Mouse (Mus musculus) regulatory T cell (primary cell): Measurements from ENCODE around the gene Camta1.
"Not testable (repeated sequence)": the region's sequence is repeated elsewhere in the genome, so short reads cannot be mapped to it uniquely, and the experiment has no call there.

Source experiments
- in situ Hi-C: fragments of 300-600 bp; cut with MboI, MseI; formaldehyde crosslinking; loops from one replicate; pipeline ENCODE4 v1.15.1; 2025; ENCODE audit warnings: high pct_unique_total_duplicates

The Camta1 gene

DNA sequence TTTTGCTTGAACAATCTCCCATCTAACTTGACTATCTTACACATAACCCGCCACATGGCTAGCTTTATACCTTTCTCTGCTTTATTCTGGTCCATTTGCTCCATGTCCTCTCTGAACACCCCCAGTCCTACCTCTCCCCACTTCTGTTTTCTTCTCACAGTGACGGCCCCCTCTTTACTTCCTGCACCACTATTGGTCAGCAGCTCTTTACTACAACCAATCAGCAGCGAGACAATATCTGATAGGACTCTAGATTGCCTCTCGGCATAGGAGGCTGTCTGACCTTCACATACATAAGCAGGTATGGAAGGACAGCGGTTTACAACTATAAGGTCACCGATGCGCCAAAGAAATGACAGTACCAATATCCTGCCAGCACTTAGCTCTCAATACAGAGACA, 825.2 kb downstream of the Camta1 start:
- in situ Hi-C loops = no loop called here

DNA sequence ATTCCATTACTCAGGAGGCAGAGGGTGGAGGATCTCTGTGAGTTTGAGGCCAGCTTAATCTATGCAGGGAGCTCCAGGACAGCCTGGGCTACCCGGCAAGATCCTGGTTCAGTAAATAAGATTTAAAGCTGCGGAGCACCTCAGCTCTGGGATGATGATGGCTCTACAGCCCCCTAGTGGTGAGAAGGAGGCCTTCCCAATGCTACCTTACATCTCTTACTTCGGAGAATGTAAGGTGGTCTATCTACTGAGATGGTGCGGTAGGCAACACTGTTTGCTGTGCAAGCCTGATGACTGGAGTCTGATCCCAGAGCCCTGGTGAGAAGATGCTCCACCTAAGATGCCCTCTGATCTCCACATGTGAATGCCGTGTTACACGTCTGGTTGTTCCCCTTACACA, 834.7 kb downstream of the Camta1 start:
- in situ Hi-C loops = no loop called here

DNA sequence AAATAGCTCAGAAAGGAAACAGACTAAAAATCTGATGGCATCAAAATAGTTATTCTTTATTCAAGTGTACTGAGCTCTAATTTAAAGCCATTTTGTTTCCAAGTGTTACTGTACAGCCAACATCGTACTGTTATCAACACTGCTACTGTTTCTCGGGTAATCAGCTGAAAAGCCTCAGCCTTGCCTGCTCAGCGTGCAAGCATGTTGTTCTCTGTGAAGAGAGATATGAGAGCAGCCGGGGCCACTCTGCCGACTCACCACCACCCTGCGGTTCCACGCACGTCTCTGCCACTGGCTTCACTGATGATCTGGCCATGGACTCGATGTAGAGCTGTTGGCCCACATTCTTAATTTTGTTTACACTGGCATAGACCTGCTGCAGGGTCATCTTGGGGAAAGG, 837.5 kb downstream of the Camta1 start:
- in situ Hi-C loops = no loop called here

DNA sequence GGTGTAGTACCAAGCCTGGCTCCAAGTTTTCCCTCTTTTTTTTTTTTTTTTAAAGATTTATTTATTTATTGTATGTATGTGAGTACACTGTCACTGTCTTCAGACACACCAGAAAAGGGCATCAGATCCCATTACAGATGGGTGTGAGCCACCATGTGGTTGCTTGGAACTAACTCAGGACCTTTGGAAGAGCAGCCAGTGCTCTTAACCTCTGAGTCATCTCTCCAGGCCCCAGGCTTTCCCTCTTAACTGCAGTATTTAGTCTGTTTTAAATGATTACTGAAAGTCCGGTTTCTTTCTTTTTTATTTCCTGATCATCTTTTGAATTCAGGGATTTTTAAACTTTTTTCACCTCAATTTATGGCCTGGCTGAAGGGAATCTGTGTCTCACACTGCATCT, 844.3 kb downstream of the Camta1 start:
- in situ Hi-C loops = not testable (repeated sequence)

DNA sequence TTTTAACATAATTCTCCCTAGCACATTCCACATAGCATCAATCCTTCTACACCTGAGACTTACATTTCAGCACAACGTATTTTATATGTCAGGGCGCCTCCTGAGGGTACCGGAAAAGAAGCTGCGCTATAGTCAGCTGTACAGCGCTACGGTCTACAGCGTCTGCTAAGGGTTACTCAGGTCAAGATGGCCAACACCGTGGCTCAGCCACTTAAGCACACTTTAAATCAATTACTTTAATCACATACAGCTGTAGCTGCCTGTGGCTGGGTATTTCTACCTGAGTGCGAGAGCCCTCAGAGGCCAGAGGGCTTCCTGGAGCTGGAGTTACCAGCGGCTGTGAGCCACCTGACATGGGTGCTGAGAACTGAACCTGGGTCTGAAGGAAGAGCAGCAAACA, 845.7 kb downstream of the Camta1 start:
- in situ Hi-C loops = no loop called here

DNA sequence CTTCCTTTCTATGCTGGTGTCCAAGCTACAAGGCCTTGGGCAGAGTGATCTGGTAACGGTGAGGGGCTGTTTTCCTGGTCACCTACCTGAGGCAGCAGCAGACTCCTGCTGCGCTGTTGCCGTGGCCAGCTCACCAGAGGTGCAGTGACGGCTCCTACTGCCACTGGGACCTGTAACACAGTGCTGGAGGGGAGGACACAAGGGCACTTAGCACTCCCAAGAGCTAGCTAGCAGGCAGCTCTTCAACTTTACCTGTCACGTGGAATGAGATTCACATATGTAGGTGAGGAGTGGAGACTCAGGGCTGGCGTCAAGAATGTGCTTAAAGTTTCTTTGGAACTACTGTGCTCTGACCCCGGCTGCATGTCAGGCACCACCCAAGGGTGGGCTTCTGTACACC, 851.4 kb downstream of the Camta1 start:
- in situ Hi-C loops = no loop called here

DNA sequence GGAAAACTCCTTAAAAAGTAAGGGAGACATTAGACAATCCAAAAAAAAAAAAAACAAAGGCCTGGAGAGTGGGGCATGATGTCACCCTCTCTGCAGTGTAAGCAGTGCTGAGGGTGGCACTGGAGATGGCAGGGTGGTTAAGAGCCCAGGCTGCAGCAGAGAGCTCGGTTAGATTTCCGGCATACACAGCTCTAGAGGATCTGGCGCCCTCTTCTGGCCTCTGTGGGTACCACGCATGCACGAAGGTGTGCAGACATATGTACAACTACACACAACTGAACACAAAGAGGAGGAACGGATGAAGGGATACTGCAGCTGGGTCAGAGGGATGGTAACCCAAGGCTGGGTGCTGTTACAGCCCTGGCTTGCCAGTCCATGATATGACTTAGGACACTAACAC, 854.7 kb downstream of the Camta1 start:
- in situ Hi-C loops = no loop called here

DNA sequence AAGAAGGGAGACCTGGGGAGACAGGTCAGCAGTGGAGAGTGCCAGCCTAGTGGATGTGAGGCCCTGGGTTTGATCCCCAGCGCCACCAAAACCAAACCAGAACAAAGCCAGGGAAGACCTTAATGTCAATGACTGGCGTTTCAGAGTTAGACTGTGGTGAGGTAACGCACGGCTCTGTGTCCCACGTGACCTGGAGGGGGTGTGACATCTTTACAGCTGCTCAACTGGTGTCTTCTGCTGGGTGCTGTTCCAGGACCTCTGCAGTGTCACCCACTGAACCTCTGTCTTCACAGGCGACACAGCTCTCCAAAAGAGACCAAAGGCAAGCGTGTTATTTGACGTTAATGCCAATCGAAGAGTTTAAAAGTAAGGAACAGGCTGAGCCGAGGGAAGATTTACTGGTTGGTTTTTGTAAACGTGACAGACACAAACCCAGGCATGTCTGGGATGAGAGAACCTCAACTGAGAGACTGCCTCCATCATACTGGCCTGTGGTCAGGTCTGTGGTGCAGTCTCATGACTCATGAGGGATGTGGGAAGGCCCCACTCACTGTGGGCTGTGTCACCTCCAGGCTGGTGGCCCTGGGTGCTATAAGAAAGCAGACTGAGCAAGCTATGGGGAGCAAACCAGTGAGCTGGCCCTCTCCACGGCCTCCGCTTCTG, 855.9 kb downstream of the Camta1 start:
- in situ Hi-C loops = no loop called here

DNA sequence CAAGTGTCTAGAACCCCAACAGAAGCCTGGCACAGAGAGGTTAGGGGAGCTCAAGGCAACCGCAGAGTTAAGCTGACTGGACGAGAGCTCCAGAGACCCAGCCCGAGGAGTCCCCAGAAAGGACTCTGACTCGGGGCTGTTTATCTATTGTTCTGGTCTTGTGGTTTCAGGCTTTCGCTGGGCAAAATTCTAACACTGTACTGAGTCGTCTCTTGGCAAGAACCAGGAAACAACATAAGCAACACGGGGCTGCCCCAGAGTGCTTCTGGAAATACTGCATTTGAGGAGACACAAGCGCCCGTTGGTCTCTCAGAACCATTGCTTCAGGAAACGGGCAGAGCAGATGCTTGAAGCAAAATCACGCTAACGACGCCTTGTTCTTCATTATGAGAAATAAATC, 860.3 kb downstream of the Camta1 start:
- in situ Hi-C loops = no loop called here

DNA sequence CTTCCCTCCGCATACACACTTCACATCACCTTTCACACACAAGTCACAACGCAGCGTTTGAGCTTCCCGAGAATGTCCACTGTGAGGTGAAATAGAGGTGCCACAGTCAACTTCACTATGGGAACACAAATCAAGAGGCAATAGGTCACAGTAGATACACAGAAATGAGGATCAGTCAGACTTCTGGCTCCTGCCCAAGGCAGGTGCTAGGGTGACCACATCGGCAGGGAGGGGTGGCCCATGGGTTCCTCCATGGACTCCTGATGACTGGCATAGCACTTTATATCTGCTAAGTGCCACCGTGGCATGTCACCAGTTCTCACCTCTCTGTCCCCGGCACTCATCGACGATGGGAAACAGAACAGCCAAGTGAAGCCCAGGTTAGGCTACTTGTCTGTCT, 863.0 kb downstream of the Camta1 start:
- in situ Hi-C loops = no loop called here

DNA sequence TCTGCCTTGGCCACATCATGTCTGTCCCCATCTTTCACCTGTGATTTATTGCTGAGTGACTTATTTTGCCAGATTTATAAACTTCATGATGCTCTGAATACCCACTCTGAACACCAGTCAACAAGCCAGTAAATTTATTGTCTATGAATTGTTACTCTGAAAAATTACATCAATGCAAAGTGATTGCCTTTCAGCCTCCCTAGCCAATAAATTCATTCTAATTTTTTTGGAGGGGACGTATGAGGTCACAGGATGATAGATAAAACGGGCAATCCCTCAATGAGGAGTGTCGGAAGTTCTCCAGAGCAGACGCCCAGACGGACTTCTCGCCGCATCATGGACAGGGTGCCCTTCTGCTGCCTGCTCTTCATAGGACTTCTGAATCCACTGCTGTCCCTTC, 864.9 kb downstream of the Camta1 start, which contains the start of gene Uts2:
Uts2 (plus strand) TSS at position 301 of the 400 bp plus-strand sequence.
- in situ Hi-C loops = no loop called here

DNA sequence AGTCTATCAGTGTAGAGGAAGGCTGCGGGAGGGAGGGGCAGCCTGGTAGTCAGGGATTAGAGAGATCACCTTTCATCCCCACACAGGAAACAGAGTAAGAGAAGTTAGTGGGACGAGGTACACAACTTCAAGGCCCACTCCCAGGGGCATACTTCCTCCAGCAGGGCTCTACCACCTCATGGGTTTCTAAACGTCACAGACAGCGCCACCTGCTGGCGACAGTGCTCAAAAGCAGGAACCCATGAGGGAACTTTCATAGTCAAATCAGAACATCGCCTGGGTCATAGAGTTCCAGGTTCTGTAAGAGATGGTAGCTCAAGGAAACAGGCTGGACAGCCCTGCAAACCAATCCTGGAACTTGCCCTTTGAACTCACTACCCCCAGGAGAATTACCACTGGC, 871.5 kb downstream of the Camta1 start:
- in situ Hi-C loops = no loop called here

DNA sequence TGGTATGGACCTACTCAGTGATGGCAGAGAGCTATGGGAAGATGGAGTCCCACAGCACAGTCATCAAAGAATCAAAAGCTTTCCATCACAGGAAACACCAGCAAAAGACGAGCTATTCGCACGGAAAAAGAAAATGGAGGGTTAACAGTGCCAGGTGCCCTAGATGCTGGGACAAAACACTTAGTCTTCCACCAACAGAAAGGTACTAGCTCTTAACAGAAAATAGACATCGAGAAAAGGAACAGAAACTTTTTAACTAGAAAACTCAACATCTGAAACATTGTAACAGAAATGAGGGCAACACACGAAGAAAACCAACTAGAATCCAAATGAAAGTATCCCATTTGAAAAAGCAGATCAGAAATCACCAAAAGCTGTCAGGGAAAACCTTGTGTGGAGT, 881.5 kb downstream of the Camta1 start:
- in situ Hi-C loops = no loop called here

DNA sequence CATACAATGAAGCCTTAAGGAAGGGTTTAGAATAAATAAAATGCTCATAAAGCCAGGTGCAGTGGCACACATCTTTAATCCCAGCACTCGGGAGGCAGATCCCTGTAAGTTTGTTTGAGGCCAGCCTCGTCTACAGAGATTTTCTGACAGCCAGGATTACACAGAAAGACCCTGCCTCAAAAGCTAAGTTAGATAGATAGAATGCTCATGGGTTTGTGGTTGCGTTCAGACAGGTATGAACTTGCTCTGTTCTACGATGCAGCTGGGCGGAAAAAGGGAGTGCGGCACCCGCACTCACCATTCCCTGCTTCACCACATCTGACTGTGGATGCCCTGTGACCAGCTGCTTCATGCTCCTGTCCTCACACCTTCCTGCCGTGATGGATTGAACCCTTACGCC, 882.2 kb downstream of the Camta1 start:
- in situ Hi-C loops = loop anchor here (5.0 kb wide), 1 partner anchor 148 kb away; no protein-coding TSS in a partner anchor

DNA sequence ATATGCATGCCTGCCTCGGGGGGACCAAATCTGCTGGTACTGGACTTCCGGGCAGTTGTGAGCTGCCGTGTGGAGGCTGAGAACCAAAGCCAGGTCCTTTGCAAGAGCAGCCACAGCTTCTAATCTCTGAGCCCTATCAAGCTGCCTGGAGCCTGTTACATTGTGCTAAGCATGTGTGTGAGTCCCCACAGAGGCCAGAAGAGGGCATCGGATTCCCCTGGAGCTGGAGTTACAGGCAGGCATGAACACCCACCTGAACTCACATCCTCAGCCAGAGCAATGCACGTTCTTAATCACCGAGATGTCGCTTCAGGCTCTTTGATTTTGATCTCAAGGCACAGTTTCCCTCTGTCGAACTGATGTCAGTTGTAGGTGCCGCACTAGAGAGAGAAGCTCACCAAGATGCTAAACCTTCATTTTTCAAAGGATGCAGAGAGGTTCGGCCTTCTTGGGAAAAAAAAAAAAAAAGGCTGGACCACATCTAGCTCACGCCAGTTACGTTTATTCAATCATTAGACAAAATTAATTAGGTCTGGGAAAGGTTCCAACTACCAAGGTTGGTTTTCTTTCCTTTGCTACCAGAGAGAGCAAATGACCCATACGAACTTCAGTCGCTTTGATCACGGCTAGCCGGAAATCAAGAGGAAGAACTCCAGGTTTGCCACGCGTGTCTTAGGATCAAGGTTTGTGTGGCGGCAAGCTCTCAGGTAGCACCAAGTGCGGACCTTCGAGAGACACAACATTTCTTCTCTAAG, 883.3 kb downstream of the Camta1 start:
- in situ Hi-C loops = loop anchor here (5.0 kb wide), 1 partner anchor 149 kb away; no protein-coding TSS in a partner anchor

DNA sequence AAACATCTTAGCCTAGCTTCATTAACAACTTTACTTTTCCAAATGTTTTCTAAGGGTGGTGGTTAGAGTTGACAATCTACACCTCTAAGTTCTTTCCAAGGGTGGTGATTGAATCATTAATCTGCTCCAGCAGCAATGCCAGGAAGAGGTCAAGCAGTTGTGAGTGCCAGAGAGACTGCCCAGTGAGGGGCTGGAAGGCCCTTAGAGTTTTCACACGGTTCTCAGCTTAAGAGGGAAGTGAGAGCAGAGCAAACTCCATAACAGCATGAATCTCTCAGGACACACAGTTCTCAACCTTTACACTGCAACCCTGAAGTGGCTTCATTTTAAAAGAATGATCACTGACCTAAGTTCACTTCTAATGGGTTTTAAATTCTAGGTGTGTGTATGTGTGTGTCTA, 886.5 kb downstream of the Camta1 start:
- in situ Hi-C loops = loop anchor here (5.0 kb wide), 1 partner anchor 152 kb away; no protein-coding TSS in a partner anchor

DNA sequence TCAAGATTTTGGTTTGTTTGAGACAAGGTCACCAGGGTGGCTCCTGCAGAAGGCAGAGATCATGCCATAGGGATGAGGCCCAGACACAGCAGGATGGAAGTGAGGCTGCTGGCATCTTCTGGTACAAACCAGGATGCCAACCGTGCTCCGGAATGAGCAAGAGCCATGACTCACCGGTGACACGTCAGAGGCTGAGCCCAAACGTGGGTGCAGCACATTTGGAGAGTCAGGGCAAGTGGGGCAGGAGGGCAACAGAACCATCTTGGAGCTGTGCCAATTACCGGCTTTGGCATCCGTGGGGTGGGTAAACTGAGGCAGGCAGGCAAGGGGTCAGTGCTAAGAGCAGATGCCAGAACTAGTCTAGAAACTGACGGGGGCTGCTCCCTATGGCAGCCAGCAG, 888.4 kb downstream of the Camta1 start:
- in situ Hi-C loops = no loop called here

DNA sequence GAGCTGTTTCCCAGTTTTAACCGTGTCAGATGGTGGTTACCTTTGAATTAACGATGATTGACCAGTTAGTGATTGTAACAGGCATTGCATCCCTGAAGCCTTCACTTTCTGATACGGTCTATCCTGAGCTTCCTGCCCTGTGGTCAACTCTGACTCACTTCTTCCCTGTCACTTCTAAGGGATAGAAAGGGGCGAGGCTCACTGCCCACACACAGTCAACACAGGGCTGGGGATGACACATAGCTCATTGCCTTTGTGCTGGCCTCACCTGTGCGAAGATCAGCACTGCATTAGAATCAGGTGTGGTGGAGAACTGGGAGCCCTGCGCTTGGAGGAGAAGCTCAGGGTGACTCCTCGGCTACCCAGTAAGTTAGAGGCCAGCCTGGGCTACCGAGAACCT, 892.7 kb downstream of the Camta1 start:
- in situ Hi-C loops = no loop called here

DNA sequence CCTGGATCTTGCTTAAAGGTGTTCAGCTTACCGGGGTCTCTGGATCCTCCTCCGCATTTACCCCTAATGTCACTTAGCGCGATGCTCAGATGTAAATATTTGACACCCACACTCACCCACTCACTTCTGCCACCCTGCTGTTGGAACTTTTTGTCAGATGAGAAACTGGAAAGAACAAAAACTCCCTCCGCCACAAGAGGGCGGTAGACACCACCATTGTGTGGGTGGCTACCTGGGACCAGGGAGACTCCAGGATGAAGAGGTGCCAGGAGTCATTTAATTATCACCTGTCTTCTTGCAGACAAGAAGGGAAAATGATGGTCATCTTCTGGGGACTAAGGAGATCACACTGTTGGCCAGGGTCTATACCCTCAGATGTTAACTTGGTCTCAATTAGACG, 895.1 kb downstream of the Camta1 start:
- in situ Hi-C loops = no loop called here

DNA sequence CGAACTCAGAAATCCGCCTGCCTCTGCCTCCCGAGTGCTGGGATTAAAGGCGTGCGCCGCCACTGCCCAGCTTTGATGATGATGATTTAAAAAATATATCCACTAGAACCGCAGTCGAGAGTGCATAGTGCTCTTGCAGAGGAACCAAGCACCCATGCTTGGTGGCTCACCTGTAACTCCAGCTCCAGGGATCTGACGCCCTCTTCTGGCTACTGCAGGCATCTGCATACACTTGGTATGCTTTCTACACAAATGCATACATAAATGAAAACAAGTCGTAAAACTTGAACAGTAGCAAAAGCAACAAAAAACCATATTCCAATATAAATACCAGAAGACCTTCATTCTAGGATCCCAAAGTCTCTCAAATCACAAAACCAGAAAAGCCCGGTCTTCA, 896.1 kb downstream of the Camta1 start:
- in situ Hi-C loops = no loop called here

DNA sequence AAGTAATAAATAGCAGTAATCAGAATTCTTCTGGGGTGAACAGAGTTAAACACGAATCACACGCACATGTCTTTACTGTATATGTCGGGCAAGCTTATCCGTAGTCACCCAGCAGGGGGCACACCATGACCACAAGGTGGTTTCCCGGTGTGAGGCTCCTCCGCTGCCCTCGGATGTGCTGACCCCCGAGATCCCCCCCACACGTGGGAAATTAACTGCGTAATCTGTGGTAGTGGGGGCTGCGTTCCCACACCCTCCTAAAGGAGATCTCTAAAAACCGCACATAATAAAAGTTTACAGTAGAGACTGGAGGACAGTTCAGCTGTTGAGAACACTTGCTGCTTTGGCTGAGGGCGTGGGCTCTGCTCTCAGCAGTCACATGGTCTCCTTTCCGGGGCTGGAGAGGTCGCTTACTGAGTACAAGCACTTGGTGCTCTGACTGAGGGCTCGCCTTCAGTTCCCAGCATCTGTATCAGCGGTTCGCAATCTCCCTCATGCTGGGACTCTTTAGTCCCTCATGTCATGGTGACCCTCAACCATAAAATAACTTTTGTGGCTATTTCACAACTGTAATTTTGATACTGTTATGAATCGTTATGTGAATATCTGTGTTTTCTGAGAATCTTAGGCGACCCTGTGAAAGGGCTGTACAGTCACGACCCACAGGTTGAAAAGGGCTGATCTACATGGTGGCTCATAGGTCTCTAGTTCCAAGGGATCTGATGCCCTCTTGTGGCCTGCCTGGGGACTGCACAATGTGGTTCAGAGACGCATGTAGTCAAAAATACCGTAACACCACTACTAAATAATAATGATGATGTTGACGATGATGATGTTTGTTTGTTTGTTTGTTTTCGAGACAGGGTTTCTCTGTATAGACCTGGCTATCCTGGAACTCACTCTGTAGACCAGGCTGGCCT, 896.8 kb downstream of the Camta1 start:
- in situ Hi-C loops = no loop called here

DNA sequence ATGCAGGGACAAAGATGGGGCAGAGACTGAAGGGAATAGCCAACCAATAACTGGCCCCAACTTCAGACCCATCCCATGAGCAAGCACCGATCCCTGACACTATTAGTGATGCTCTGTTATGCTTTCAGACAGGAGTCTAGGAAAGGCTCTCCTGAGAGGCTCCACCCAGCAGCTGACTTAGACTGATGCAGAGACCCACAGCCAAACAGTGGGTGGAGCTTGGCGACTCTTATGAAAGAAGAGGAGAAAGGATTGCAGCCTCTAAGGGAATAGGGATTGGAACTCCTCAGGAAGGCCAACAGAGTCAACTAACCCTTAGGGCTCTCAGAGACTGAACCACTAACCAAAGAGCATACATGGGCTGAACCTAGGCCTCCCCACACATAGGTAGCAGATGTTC, 898.0 kb downstream of the Camta1 start:
- in situ Hi-C loops = no loop called here
